Comparison of ENCODE assay signal across 15 mouse cellular contexts in the genomic region with DNA sequence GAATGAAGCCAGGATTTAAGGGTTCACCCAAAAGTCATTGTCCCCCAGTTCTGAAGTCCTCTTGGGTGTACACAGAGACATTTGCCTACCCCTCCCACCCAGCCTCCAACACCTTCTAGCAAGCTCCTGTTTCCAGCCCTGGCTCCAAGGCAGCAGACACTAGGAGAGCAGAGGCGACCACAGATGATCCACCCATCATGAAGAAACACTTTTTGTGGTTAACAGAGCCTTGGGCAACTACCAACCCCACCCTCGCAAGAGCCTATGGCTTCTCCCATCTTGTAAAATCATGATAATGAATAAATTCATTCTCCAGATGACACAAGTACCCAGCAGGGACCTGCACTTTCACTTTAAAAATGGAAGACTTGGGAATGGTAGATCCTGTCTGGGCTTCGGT.
"Had no signal": no experiment of that assay in that cellular context is flagged by ENCODE, and none has a peak within 500 bp of the region (broad histone marks: within the 10 kb centered on the region; RNA-seq: fewer than 3 reads in every experiment).

No protein-coding gene starts in this region.

- H3K27me3 ChIP-seq: limb, embryonic 12.5 days; neural tube, embryonic 12.5 days had no signal

- H3K4me3 ChIP-seq: limb, embryonic 12.5 days; liver, embryonic 12.5 days; midbrain, embryonic 10.5 days; neural tube, embryonic 12.5 days had no signal

- H3K9ac ChIP-seq: limb, embryonic 12.5 days; liver, embryonic 12.5 days; neural tube, embryonic 12.5 days had no signal

- H3K27ac ChIP-seq: kidney, postnatal 0 days; liver, embryonic 12.5 days; midbrain, embryonic 10.5 days; neural tube, embryonic 12.5 days had no signal

- H3K4me2 ChIP-seq: limb, embryonic 12.5 days; liver, embryonic 12.5 days; neural tube, embryonic 12.5 days had no signal

- H3K36me3 ChIP-seq: limb, embryonic 12.5 days; liver, embryonic 12.5 days; midbrain, embryonic 10.5 days; neural tube, embryonic 12.5 days had no signal

- DNase-seq: kidney, adult 11 months; kidney, adult 9 months; kidney, postnatal 36 days; layer of hippocampus, adult 9-11 months; layer of hippocampus, postnatal 36 days; lung, adult 2 months; lung, postnatal 10 days; right cerebral cortex, adult 18-20 months; right cerebral cortex, postnatal 25 days; thymus, postnatal 4 days had no signal

- ATAC-seq: liver, embryonic 12.5 days had no signal

- H3K9me3 ChIP-seq: limb, embryonic 12.5 days; liver, embryonic 12.5 days; midbrain, embryonic 10.5 days; neural tube, embryonic 12.5 days had no signal
